Mouse (Mus musculus): Measurements from ENCODE around the gene 2810004N23Rik.

DNA sequence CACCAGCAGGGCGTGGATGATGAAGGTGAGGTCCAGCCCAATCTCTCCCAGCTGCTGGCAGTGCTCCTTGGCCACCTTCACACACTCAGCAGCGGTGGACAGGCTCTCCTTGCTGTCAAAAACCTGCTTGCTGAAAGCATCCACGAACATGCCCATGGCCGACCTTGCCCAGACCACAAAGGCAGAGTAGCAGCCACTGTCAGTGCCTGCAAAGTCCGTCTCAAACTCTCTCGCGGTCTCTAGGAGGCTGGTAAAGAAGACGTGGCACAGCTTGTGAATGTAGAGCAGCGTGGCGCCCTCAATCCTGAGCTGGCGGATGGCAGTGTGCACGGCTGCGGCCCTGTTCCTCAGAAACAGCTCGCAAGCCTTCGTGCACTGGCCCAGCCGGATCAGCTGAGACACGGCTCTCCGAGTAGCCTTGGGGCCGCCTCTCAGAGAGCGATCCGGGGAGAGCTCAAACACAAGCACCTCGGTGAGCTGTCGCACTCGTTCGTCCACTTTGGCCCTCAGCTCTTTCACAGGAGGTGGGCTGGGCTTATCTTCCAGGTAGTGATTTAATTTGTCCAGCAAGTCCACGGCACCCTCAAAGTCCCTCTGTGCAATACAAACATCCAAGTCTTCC, 33.2 kb upstream of the 2810004N23Rik start:
- TF ChIP-seq CTCF (IDR thresholded peaks at IDR 0.05; ENCODE audit: low read depth) (no peak), EP300 (IDR thresholded peaks at IDR 0.05; ENCODE audit: low read depth) (no peak)
